Mouse (Mus musculus): Measurements from ENCODE around the gene Aadacl4.
"Not testable (repeated sequence)": the region's sequence is repeated elsewhere in the genome, so short reads cannot be mapped to it uniquely, and the experiment has no call there.

Aadacl4 gene

DNA sequence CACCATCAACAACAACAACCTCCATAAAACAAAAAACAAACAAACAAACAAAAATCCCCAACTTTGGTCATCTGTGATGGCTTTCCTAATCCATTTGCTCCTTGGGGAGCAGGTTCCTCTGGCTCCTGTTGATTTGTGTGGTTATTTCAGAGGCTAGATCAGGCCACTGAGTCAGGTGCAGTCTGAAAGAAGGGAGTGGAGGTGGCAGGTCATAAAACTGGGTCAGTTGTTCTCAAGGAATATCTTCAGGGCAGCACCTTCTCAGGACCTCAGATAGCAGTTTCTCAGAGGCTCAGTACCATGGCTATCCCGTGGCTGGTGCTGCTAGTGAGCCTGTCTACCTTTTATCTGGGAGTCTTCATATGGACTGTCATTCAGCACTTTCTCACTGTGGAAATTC is at the start of gene Aadacl4:
Gene Aadacl4 (plus strand): TSS at position 301 of the 400 bp plus-strand sequence.
- no peak for DNase-seq (ENCODE audit: inconsistent age in 2 of 2, low spot score in 1 of 2)

GRCm38 (mm10) chr4:144565034-144565433 is 48.5 kb upstream of the Aadacl4 start, which contains the start of gene Gm13124:
TSS of gene Gm13124 (minus strand) at chr4:144565134.
- DNase-seq (ENCODE audit: inconsistent age in 2 of 2, low spot score in 1 of 2): no peak

- DNase-seq (ENCODE audit: inconsistent age in 2 of 2, low spot score in 1 of 2): no peak
Measured at GRCm38 (mm10) chr4:144567752-144568151, 45.8 kb upstream of the Aadacl4 start.

DNA sequence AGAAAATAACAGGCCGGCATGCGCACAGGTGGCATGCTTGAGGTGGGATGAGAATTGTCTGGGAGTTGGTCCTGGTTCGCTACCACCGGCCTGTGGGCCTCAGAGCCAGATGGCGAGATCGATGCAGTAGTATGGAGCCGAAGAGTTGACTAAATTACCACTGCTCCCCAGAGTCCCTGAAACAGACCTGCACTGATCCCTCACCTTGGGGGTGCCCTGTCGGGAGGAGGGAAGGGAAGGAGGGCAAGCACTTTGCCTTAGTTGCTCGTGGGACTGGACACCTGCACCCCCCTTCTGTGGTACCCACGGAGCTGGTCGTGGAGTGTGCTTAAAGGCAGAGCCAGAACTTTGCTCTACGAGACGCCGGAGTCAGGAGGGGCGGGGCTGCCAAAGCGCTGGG is 27.3 kb upstream of the Aadacl4 start:
- DNase-seq (ENCODE audit: inconsistent age in 2 of 2, low spot score in 1 of 2): not testable (repeated sequence)

- DNase-seq (ENCODE audit: inconsistent age in 2 of 2, low spot score in 1 of 2): no peak
Measured at GRCm38 (mm10) chr4:144592790-144593189, 20.7 kb upstream of the Aadacl4 start.

GRCm38 (mm10) chr4:144614586-144614985 is 1.1 kb downstream of the Aadacl4 start:
- no peak for DNase-seq (ENCODE audit: inconsistent age in 2 of 2, low spot score in 1 of 2)

- no peak for DNase-seq (ENCODE audit: inconsistent age in 2 of 2, low spot score in 1 of 2)
Measured at GRCm38 (mm10) chr4:144638263-144638662, 24.8 kb downstream of the Aadacl4 start.
